Mouse (Mus musculus) bone marrow macrophage, adult 2 months (primary cell): ENCODE results near the gene Gm36176.

Experiments used
- CTCF ChIP-seq: IDR thresholded peaks from 2 replicates; pipeline ENCODE4 v1.5.1; 2012; ENCODE audit warnings: low read depth, mild to moderate bottlenecking, low read length, moderate library complexity
- POLR2A ChIP-seq: IDR thresholded peaks from 2 replicates; pipeline ENCODE4 v1.6.1; 2012; ENCODE audit warnings: mild to moderate bottlenecking, low read depth, low read length, borderline replicate concordance

DNA sequence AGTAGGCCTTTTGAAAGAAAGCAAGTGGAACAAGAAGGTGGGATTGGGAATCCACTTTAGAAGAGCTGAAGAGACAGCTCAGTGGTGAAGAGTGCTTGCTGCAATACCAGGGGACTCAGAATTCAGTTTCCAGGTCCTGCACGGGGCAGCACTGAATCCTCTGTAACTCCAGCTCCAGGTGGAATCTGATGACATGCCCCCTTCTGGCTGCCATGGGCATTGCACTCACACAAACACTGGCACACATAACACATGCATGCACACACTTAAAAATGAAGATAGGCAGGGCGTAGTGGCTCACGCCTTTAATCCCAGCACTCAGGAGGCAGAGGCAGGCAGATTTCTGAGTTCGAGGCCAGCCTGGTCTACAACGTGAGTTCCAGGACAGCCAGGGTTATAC lies 36.0 kb downstream of the Gm36176 start:
- TF ChIP-seq POLR2A (no peak), CTCF (no peak; the same call in none of the 2 replicates)
